Mouse (Mus musculus): ENCODE data around the gene Klk7. TPM values are rescaled to one million over a fixed set of nuclear protein-coding genes. Genes with fewer than 3 reads are reported as not detected.

Gene Klk7
- polyA plus RNA-seq, 1 experiment from 2014 or later, result not detected

DNA sequence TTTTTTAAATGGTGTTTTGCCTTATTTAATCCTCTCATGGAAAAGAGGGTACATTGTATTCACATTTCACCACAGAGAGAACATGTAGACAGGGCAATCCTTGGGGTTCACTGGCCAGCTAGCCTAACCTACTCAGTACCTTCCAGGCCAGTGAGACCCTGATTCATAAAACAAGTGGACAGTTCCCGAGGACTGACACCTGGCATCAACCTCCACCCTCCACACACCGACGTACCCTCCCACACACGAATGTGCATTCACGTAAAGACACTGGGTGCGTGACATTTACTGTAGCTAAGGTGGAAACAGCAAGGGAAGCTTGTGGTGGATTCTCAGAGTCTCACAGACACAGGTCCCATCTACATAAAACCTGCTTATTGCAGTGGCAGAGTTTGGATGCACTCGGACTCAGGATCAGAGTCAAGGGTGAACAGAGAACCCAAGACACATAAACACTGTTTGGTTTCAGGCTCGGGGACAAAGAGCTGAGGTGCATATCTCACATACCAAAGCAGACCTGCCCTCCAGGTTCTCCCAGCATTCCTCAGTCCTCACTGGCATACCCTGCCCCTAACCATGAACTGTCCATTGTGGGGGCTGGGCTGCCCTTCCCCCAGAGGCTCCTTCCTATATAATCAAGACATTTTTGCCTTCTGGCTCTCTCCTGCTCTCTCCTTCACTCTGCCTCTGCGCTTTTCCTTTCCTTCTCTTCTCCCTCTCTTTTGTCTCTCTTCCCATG is 43.7 kb downstream of the Klk7 start:
- no peaks in the 10 kb centered on the region for H3K9me3 ChIP-seq (ENCODE audit: control insufficient read depth, low read length)
- no peak overlapping the region for H3K4me2 ChIP-seq (ENCODE audit: low read depth, low read length)
- peak; percentile 47; the same call in 1 of the 2 replicates for ATAC-seq (ENCODE audit: low read depth)
- no peak overlapping the region for H3K27ac ChIP-seq (ENCODE audit: low read length)
- no peak overlapping the region for H3K4me3 ChIP-seq (ENCODE audit: low read length)
- H3K9ac ChIP-seq (ENCODE audit: low read length), result no peak overlapping the region
- 64% methylated on average over 9 of the region's 9 CpGs for WGBS
- H3K4me1 ChIP-seq (replicated peaks; ENCODE audit: control insufficient read depth, insufficient read depth, low read length), result no peaks in the 10 kb centered on the region
- H3K27me3 ChIP-seq (ENCODE audit: control insufficient read depth, insufficient read depth, low read depth, low read length), result no peaks in the 10 kb centered on the region
- H3K36me3 ChIP-seq (ENCODE audit: control insufficient read depth, insufficient read depth, low read length), result no peaks in the 10 kb centered on the region

DNA sequence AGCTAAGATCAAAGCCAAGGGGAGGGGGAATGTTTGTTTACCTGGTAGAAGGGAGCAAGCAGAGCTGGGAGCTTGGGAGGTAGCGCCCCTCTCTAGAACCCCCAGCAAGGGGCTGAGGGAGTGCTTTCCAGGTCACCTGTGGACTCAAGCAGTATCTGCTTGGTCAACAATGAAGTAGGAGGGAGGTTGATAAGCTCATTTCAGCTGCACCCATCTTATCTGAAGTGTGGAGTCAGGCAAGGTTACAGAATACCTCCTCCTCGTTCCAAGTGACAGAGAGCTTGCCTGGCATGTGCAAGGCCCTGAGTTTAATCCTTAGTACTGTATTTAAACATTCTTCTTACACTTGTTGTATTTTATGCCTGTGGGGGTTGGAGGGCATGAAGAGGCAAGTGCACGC is 44.6 kb downstream of the Klk7 start:
- no peaks in the 10 kb centered on the region for H3K9me3 ChIP-seq (ENCODE audit: control insufficient read depth, low read length)
- H3K36me3 ChIP-seq (ENCODE audit: control insufficient read depth, insufficient read depth, low read length), result no peaks in the 10 kb centered on the region
- no peak overlapping the region for H3K27ac ChIP-seq (ENCODE audit: low read length)
- no peak overlapping the region for H3K9ac ChIP-seq (ENCODE audit: low read length)
- WGBS, result 26% methylated on average over 3 of the region's 3 CpGs
- no peaks in the 10 kb centered on the region for H3K4me1 ChIP-seq (replicated peaks; ENCODE audit: control insufficient read depth, insufficient read depth, low read length)
- no peak overlapping the region for H3K4me2 ChIP-seq (ENCODE audit: low read depth, low read length)
- no peak overlapping the region for H3K4me3 ChIP-seq (ENCODE audit: low read length)
- no peaks in the 10 kb centered on the region for H3K27me3 ChIP-seq (ENCODE audit: control insufficient read depth, insufficient read depth, low read depth, low read length)
- ATAC-seq (ENCODE audit: low read depth), result peak; percentile 28; the same call in 1 of the 2 replicates

DNA sequence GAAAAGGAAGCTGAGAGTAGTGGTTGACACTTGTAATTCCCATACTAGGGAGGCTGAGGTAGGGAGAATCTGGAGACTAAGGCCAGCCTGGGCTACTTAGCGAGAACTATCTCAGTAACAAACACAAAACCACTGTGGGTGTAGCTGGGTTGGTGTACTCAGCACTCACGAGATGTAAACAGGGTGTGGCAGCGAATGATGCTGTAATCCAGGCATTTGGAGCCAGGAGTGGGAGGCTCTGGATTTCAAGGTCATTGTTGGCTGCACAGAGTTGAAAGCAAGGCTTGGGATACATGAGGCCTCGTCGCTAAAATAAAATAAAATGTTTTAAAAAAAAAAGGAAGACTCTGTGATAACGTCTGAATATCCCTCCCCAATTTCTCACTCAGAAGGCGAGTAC is 45.2 kb downstream of the Klk7 start:
- 69% methylated on average over 7 of the region's 7 CpGs for WGBS
- Histone ChIP-seq H3K4me2 (ENCODE audit: low read depth, low read length) (no peak overlapping the region), H3K4me1 (replicated peaks; ENCODE audit: control insufficient read depth, insufficient read depth, low read length) (no peaks in the 10 kb centered on the region), H3K36me3 (ENCODE audit: control insufficient read depth, insufficient read depth, low read length) (no peaks in the 10 kb centered on the region), H3K9ac (ENCODE audit: low read length) (no peak overlapping the region), H3K27me3 (ENCODE audit: control insufficient read depth, insufficient read depth, low read depth, low read length) (no peaks in the 10 kb centered on the region), H3K9me3 (ENCODE audit: control insufficient read depth, low read length) (no peaks in the 10 kb centered on the region), H3K4me3 (ENCODE audit: low read length) (no peak overlapping the region), H3K27ac (ENCODE audit: low read length) (no peak overlapping the region)
- ATAC-seq (ENCODE audit: low read depth), result no peak

DNA sequence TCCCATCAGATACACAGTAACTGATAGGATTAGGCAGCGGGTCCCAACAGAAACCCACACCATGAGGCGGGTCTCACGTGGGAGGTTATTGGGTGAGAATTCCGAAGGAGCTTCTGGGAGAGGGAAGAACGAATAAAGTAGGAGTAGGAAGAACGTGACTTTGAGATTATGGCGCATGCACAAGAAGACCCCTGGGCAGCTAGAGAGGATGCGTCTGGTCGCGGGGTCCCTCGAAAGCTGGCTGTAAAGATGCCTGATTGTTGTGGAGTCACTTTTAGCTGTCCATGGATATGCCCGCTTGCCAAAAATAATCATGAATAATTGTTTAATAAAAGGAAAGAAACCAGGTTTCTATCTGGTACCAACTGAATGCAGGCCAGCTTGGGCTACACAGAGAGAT is 46.4 kb downstream of the Klk7 start:
- H3K27ac ChIP-seq (ENCODE audit: low read length), result no peak overlapping the region
- no peaks in the 10 kb centered on the region for H3K36me3 ChIP-seq (ENCODE audit: control insufficient read depth, insufficient read depth, low read length)
- H3K9ac ChIP-seq (ENCODE audit: low read length), result no peak overlapping the region
- no peaks in the 10 kb centered on the region for H3K4me1 ChIP-seq (replicated peaks; ENCODE audit: control insufficient read depth, insufficient read depth, low read length)
- H3K27me3 ChIP-seq (ENCODE audit: control insufficient read depth, insufficient read depth, low read depth, low read length), result no peaks in the 10 kb centered on the region
- H3K4me3 ChIP-seq (ENCODE audit: low read length), result no peak overlapping the region
- H3K9me3 ChIP-seq (ENCODE audit: control insufficient read depth, low read length), result no peaks in the 10 kb centered on the region
- no peak overlapping the region for H3K4me2 ChIP-seq (ENCODE audit: low read depth, low read length)
- 93% methylated on average over 12 of the region's 12 CpGs for WGBS
- no peak for ATAC-seq (ENCODE audit: low read depth)

DNA sequence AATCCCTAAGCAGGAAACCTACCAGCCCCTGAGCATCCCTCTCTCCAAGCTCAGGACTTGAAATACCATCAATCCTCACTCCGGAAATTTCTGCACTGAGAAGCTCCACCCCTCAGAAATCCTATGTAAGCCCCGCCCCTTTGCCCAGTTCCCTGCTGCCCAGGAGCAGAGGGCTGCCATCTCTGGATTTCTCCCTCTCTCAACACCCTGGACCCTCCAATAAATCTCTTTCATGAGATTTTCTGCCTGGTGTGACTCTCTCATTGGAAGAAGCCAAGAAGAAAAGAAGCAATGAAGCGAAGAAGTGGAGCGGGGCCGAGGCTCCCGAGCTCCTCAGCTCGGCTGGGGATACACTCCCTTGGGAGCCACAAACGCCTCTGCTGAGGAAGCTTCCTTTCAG is 49.3 kb downstream of the Klk7 start:
- WGBS, result 79% methylated on average over 8 of the region's 8 CpGs
- Histone ChIP-seq H3K4me3 (ENCODE audit: low read length) (no peak overlapping the region), H3K36me3 (ENCODE audit: control insufficient read depth, insufficient read depth, low read length) (no peaks in the 10 kb centered on the region), H3K27ac (ENCODE audit: low read length) (no peak overlapping the region), H3K27me3 (ENCODE audit: control insufficient read depth, insufficient read depth, low read depth, low read length) (no peaks in the 10 kb centered on the region), H3K9me3 (ENCODE audit: control insufficient read depth, low read length) (no peaks in the 10 kb centered on the region), H3K4me1 (replicated peaks; ENCODE audit: control insufficient read depth, insufficient read depth, low read length) (no peaks in the 10 kb centered on the region), H3K9ac (ENCODE audit: low read length) (no peak overlapping the region), H3K4me2 (ENCODE audit: low read depth, low read length) (no peak overlapping the region)
- ATAC-seq (ENCODE audit: low read depth), result no peak

Other genes with a start within 250 kb of the Klk7 start
- gene Zfp658, start 249.0 kb upstream of the Klk7 start, polyA plus RNA-seq (2015; fragmentation: Nextera tagmentation; extraction: Ambion mirVana), result 4.3 TPM in 2 replicates
- 14.1 and 15.8 TPM in 2 replicates for gene Zfp719, start 231.7 kb upstream of the Klk7 start, polyA plus RNA-seq (2015; fragmentation: Nextera tagmentation; extraction: Ambion mirVana)
- 0.41 and 0.80 TPM in 2 replicates for gene Zfp819, start 204.1 kb upstream of the Klk7 start, polyA plus RNA-seq (2015; fragmentation: Nextera tagmentation; extraction: Ambion mirVana)
- gene Ceacam18, start 176.6 kb upstream of the Klk7 start, polyA plus RNA-seq (2015; fragmentation: Nextera tagmentation; extraction: Ambion mirVana), result not detected in 2 replicates
- 1.2 and 2.2 TPM in 2 replicates for gene Siglece, start 151.1 kb upstream of the Klk7 start, polyA plus RNA-seq (2015; fragmentation: Nextera tagmentation; extraction: Ambion mirVana)
- 13.0 and 13.1 TPM in 2 replicates for gene Ctu1, start 139.3 kb upstream of the Klk7 start, polyA plus RNA-seq (2015; fragmentation: Nextera tagmentation; extraction: Ambion mirVana)
- not detected in 2 replicates for gene Klk14, start 120.9 kb upstream of the Klk7 start, polyA plus RNA-seq (2015; fragmentation: Nextera tagmentation; extraction: Ambion mirVana)
- 3.9 and 5.5 TPM in 2 replicates for gene Klk13, start 98.7 kb upstream of the Klk7 start, polyA plus RNA-seq (2015; fragmentation: Nextera tagmentation; extraction: Ambion mirVana)
- gene Klk12, start 42.4 kb upstream of the Klk7 start, polyA plus RNA-seq (2015; fragmentation: Nextera tagmentation; extraction: Ambion mirVana), result not detected in 2 replicates
- gene Klk11, start 36.7 kb upstream of the Klk7 start, polyA plus RNA-seq (2015; fragmentation: Nextera tagmentation; extraction: Ambion mirVana), result 0.41 and 0.75 TPM in 2 replicates
- gene Klk10, start 30.3 kb upstream of the Klk7 start, polyA plus RNA-seq (2015; fragmentation: Nextera tagmentation; extraction: Ambion mirVana), result 4.6 and 6.4 TPM in 2 replicates
- gene Klk9, start 19.4 kb upstream of the Klk7 start, polyA plus RNA-seq (2015; fragmentation: Nextera tagmentation; extraction: Ambion mirVana), result 0.14 and 0.33 TPM in 2 replicates
- 24.2 TPM in 2 replicates for gene Klk8, start 13.7 kb upstream of the Klk7 start, polyA plus RNA-seq (2015; fragmentation: Nextera tagmentation; extraction: Ambion mirVana)
- gene Klk6, start 13.2 kb downstream of the Klk7 start, polyA plus RNA-seq (2015; fragmentation: Nextera tagmentation; extraction: Ambion mirVana), result not detected in 2 replicates
- gene Klk5, start 30.7 kb downstream of the Klk7 start, polyA plus RNA-seq (2015; fragmentation: Nextera tagmentation; extraction: Ambion mirVana), result not detected in 2 replicates
- not detected in 2 replicates for gene Klk4, start 69.9 kb downstream of the Klk7 start, polyA plus RNA-seq (2015; fragmentation: Nextera tagmentation; extraction: Ambion mirVana)
- not detected in 2 replicates for gene Klk15, start 122.4 kb downstream of the Klk7 start, polyA plus RNA-seq (2015; fragmentation: Nextera tagmentation; extraction: Ambion mirVana)
- not detected in 2 replicates for gene Klk1b8, start 139.4 kb downstream of the Klk7 start, polyA plus RNA-seq (2015; fragmentation: Nextera tagmentation; extraction: Ambion mirVana)
- not detected in 2 replicates for gene Klk1b1, start 155.5 kb downstream of the Klk7 start, polyA plus RNA-seq (2015; fragmentation: Nextera tagmentation; extraction: Ambion mirVana)
- gene Klk1b9, start 164.8 kb downstream of the Klk7 start, polyA plus RNA-seq (2015; fragmentation: Nextera tagmentation; extraction: Ambion mirVana), result not detected in 2 replicates
- gene Klk1b11, start 184.6 kb downstream of the Klk7 start, polyA plus RNA-seq (2015; fragmentation: Nextera tagmentation; extraction: Ambion mirVana), result not detected in 2 replicates
- not detected in 2 replicates for gene Klk1b26, start 200.9 kb downstream of the Klk7 start, polyA plus RNA-seq (2015; fragmentation: Nextera tagmentation; extraction: Ambion mirVana)
- not detected in 2 replicates for gene Klk1b27, start 241.0 kb downstream of the Klk7 start, polyA plus RNA-seq (2015; fragmentation: Nextera tagmentation; extraction: Ambion mirVana)

All from lung, embryonic 16.5 days (tissue).